ENCODE assay signal across 8 mouse cellular contexts in the genomic region with DNA sequence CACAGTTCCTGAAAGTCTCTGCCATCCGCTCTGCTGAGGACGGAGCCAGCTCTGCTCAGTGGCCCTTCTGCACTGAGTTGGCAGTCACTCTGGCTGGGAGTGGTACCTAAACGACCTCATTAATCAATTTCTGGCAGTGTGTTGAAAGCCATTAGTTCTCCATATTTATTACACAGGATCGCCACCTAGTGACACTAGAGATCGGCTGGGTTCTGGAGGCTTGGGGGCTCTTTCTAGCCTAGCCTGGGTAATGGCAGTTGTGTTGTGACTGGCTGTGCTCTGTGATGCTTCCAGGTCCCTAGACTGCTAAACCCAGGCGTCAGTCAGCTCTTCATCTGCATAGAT. TPM values are rescaled to one million over a fixed set of nuclear protein-coding genes. Genes with fewer than 3 reads are reported as not detected.
DNase-seq lines count a peak whose midpoint lies in the region; ATAC-seq and TF ChIP-seq lines count a peak whose summit lies in the region.

No protein-coding gene starts in this region.

- H3K4me2 ChIP-seq in forebrain, embryonic 13.5 days, result no peak overlapping the region
- H3K4me2 ChIP-seq in neural tube, embryonic 12.5 days (replicated peaks), result no peak overlapping the region

- no peak overlapping the region for H3K9ac ChIP-seq in forebrain, embryonic 13.5 days
- no peak overlapping the region for H3K9ac ChIP-seq in neural tube, embryonic 12.5 days

- peak; percentile 69 for TF ChIP-seq CTCF in left cerebral cortex, adult 2 months (IDR thresholded peaks at IDR 0.05)

- H3K27me3 ChIP-seq in forebrain, embryonic 13.5 days, result no peaks in the 10 kb centered on the region
- no peaks in the 10 kb centered on the region for H3K27me3 ChIP-seq in neural tube, embryonic 12.5 days (replicated peaks)

- ATAC-seq in forebrain, embryonic 13.5 days, result peak; percentile 68
- 0 out of 2 replicates have a peak, but pooled peaks have one; percentile 41 for ATAC-seq in neural tube, embryonic 12.5 days (ENCODE audit: low FRiP score, low read depth)

- H3K27ac ChIP-seq in forebrain, embryonic 13.5 days, result no peak overlapping the region
- no peak overlapping the region for H3K27ac ChIP-seq in left cerebral cortex, adult 2 months
- no peak overlapping the region for H3K27ac ChIP-seq in neural tube, embryonic 12.5 days

- no peaks in the 10 kb centered on the region for H3K36me3 ChIP-seq in forebrain, embryonic 13.5 days (ENCODE audit: poor library complexity, severe bottlenecking)
- H3K36me3 ChIP-seq in neural tube, embryonic 12.5 days, result 0 out of 2 replicates have a peak, but pooled peaks cover 7% of the 10 kb centered on the region

- H3K4me1 ChIP-seq in forebrain, embryonic 13.5 days, result no peaks in the 10 kb centered on the region
- no peaks in the 10 kb centered on the region; the same call in 1 of the 2 replicates for H3K4me1 ChIP-seq in neural tube, embryonic 12.5 days

- DNase-seq in spleen, postnatal 36 days (ENCODE audit: low spot score in 2 of 2), result peak; percentile 9 to 16
- DNase-seq in spleen, postnatal 10 days (ENCODE audit: low spot score in 2 of 2), result no peak
- peak; percentile 64 for DNase-seq in brain, adult 2 months (ENCODE audit: low read depth, low spot score)
- peak; percentile 80 for DNase-seq in hindlimb bud, embryonic 11.5 days (ENCODE audit: extremely low spot score, low read depth, low spot score)
- DNase-seq in left cerebral cortex, adult 2 months (ENCODE audit: extremely low spot score in 1 of 2, low spot score in 2 of 2), result peak; percentile 41 to 48
- no peak for DNase-seq in urinary bladder, adult 2 months (ENCODE audit: low spot score)

- no peaks in the 10 kb centered on the region for H3K9me3 ChIP-seq in forebrain, embryonic 13.5 days (replicated peaks)
- no peaks in the 10 kb centered on the region for H3K9me3 ChIP-seq in neural tube, embryonic 12.5 days

- no peak overlapping the region for H3K4me3 ChIP-seq in forebrain, embryonic 13.5 days
- no peak overlapping the region for H3K4me3 ChIP-seq in left cerebral cortex, adult 2 months
- H3K4me3 ChIP-seq in neural tube, embryonic 12.5 days, result no peak overlapping the region

- intact Hi-C loops in left cerebral cortex, adult 2 months (cut with DNase I), result loop anchor here (2.0 to 5.0 kb wide), 3 partner anchors 185 to 375 kb away; partner anchors contain the start of gene Myo1e

- WGBS in forebrain, embryonic 13.5 days, result 22% methylated on average over 6 of the region's 6 CpGs
- 23% methylated on average over 6 of the region's 6 CpGs for WGBS in neural tube, embryonic 12.5 days

RNA-seq across cellular contexts. Expression of gene Ccnb2, which starts 28.8 kb away (rescaled TPM):
- 142 and 150 TPM in 2 replicates for polyA plus RNA-seq in forebrain, embryonic 13.5 days (2015; fragmentation: Nextera tagmentation; extraction: Ambion mirVana)
- total RNA-seq in left cerebral cortex, adult 2 months (2021), result 1 to 10 TPM; 1.7 to 1.9 TPM
- 126 and 128 TPM in 2 replicates for polyA plus RNA-seq in neural tube, embryonic 12.5 days (2016; fragmentation: Nextera tagmentation; extraction: Ambion mirVana)
- polyA plus RNA-seq in urinary bladder, adult 2 months (2012; rRNA removed), result 3.1 and 4.1 TPM in 2 replicates

Comparison
In these comparisons a context has a peak if more than half of its experiments do, and no peak if none do; other contexts are left out.
1. DNase-seq: peak in spleen, postnatal 36 days (2 of 2), brain, adult 2 months (single experiment), hindlimb bud, embryonic 11.5 days (single experiment) and left cerebral cortex, adult 2 months (2 of 2); none in spleen, postnatal 10 days (0 of 2) and urinary bladder, adult 2 months (single experiment).
2. RNA of gene Ccnb2, which starts 28.8 kb away (polyA plus RNA-seq): 142 to 150 TPM in forebrain, embryonic 13.5 days and 126 to 128 TPM in neural tube, embryonic 12.5 days; 3.1 to 4.1 TPM in urinary bladder, adult 2 months; every median in the first group is over 10 times any median in the second.